Mouse (Mus musculus) CD4-positive, CD25-positive, alpha-beta regulatory T cell, adult 9 weeks (primary cell): Measurements from ENCODE around the gene Kmt2a. TPM values are rescaled to one million over a fixed set of nuclear protein-coding genes. Genes with fewer than 3 reads are reported as not detected.

Experiments used
- polyA plus RNA-seq: library from polyadenylated mRNA; unstranded; fragments of 100-300 nt; shearing (Covaris generic); gene quantifications from one replicate; pipeline ENCODE4 v1.2.1, GENCODE M21; 2017

The Kmt2a gene
- polyA plus RNA-seq: 22.1 TPM

DNA sequence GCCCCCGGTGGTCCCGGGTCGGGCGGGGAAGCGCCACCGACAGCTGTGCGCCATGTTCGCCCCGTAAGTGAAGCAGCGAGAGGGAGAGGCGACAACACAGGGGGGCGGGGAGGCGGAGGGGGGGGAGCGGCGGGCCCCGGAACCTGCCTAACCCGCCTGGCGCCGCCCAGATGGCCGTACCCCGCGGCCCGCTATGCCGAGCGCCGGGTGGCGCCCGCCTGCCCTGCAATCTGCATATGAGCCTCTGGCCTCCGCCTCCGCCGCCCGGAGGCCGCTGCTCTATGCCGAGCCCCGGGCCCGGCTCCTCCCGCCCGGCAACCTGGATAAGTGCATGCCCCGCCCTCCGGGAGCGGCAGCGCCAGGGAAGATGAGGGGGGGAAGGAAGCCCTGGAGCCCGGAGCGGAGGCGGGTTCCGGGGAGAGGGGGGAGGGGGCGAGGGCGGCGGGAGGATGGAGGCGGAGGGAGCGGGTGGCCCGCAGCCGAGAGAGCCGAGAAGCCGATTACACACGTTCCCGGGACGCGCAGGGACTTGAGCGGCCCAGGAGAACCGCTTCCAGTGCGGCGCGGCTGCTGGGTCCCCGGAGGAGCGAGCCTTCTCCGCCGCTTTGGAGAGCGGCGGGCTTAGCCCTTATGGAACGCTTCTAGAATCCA, at the start of gene Kmt2a:
TSS of gene Kmt2a (minus strand) at position 76 of the 651 bp plus-strand sequence.

DNA sequence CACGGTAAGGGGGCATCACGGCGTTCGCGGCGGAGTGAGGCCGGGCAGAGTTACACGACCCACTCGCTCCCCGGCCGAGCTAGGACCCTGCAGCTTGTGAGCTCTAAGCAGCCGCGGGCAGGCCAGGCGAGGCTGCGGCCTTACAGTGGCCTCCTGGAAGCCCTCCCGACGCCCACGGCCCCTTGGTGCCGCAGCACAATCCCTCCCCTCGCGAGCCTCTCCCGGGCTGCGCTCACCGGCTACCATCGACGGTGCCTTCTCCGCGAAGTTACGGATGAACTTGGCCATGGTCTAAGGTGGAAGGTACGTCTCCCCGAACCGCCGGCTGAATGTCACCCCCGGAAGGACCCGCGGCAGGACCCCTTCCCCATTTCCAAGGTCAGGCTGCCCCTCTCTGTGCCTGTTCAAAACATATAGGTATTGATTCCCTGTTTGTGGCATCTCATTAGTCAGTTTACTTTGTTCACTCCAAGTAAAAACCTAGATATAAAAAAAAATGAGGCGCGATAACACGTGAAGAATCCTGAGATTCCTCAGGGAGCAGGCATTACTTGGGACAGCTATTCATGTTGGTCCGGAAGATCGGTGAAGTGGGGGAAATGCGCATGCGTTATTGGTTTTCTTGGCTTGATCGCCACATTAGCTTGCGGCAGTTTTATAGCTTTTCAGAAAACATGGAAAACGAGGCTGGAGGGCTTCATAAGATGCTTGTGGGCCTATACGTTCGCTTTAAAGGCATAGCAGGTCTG, 39.5 kb upstream of the Kmt2a start, which contains the start of gene Atp5l:
TSS of gene Atp5l (minus strand) at position 369 of the 749 bp plus-strand sequence.

DNA sequence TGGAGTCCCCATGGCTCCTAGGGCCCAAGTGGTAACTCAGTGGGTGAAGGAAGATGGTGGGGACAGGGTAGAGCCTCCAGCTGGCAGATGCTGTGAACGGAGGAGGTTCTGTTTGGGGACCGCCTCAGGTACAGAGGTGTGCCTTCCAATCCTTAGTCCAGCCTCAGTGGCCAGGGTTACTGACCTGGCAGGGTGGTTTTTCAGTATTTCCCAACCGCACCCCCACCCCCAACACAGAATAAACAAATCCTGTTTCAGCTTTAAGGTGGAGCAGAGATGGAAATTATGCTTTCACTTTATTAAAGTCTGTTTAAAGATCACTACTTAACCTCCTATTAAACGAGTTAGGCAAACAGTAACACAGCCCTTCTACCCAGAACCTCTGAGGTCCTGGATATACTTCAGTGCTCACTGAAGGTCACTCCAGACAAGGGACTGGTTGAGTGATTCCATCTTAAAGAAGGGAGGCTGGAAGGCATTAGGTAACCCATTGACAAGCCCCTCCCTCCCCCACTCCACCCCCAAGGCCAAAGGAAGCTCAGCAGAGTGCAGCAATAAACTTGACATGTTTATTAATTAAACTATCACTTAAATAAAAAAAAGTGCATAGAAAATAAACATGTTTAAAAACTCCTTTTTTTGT, 78.2 kb downstream of the Kmt2a start, which contains the start of gene Ttc36:
TSS of gene Ttc36 (minus strand) at position 265 of the 643 bp plus-strand sequence.

DNA sequence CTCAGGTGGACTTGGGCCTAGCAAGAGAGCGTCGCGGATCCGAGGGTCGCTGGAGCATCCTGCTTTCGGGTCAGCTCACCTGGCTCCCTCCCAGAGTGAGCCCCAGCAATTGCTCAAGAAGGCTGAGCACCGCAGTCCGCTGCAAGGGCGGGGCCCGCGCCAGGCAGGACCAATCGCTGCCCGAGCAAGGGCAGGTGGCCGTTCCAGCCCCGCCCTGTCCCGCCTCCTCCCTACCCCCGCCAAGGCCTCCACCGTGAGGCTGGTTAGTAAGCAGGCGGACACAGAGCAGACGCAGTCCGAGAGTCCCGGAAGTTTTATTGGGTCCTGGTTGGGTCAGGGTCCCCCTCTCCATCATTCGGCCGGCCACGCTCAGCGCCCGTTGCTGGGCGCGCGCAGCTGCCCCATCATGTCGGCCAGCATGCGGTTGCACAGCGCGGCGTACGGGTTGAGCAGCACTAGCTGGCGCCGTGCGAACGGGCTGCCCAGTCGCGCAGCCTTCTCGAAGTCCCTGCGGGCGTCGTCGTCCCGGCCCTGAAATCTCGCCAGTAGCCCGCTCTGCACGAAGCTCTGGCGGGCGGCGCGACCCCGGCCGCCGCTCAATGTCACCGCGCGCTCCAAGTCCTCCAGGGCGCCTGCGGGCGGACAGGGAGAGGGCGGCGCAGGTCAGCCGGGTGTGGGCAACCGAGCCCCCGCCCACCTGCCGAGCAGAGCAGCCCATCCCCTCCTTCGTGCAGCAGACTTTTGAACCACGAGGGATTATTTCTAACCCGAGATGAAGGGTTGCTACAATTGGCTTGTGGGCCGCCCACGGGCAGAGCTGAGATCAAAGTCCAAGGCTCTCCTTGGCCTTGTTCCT, 81.8 kb downstream of the Kmt2a start, which contains the start of gene Tmem25:
TSS of gene Tmem25 (minus strand) at position 206 of the 856 bp plus-strand sequence.

DNA sequence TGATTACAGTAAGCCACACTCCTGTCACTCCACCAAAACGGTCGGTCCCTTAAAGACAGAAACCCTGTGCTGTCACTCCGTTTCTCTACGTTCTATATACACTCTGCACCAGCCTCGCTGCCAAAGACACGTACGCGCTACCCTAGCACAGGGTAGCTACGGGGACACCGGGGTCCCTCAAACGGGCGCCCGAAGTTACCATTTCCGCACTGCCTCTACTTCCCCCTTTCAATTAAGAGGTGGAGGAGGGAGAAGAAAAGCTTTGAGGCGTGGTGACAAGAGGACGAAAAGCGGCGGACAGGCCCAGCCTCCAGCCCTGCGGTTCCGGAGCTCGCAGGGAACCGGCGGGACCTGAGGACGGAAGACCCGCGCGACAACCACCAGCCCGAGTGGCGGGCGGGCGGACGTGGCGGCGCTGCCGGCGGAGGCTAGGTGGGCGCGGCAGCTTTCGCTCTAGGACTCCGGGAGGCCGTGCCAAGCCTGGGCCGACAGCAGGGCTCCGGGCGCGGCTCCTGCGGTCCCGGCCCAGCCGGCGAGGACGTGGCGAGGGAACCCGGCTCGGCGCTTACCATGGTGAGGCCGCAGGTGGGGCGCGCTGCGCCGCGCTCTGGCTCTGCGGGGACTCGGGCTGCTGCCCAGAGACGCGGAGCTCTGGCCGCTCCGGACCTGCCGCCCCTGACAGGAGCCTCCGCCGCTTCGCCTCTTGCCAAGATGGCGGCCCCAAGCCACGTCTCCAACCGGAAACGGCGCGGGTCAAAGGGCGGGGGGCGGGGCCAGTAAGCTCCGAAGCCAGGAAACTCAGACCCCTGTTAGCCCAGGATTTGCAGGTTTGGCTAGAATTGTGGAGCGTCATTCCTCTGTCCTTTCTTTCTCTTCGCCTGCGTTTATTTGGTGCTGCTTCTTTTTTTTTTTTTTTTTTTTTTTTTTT, 113.7 kb downstream of the Kmt2a start, which contains the start of the genes Arcn1 and Ift46:
TSS of gene Arcn1 (minus strand) at position 745 of the 928 bp plus-strand sequence.
TSS of gene Ift46 (plus strand) at position 808 of the 928 bp plus-strand sequence.

Other genes with a start within 250 kb of the Kmt2a start
- not detected for gene Treh, start 208.1 kb downstream of the Kmt2a start, polyA plus RNA-seq
- gene Phldb1, start 146.1 kb downstream of the Kmt2a start, polyA plus RNA-seq: 0.89 TPM
- 90.7 TPM for gene Arcn1, start 113.5 kb downstream of the Kmt2a start, polyA plus RNA-seq
- gene Ift46, start 113.4 kb downstream of the Kmt2a start, polyA plus RNA-seq: 47.3 TPM
- 0.48 TPM for gene Tmem25, start 82.0 kb downstream of the Kmt2a start, polyA plus RNA-seq
- gene Ttc36, start 78.2 kb downstream of the Kmt2a start, polyA plus RNA-seq: not detected
- gene Atp5l, start 39.4 kb upstream of the Kmt2a start, polyA plus RNA-seq: 408 TPM
- 58.4 TPM for gene Ube4a, start 84.3 kb upstream of the Kmt2a start, polyA plus RNA-seq
- gene Cd3g, start 99.1 kb upstream of the Kmt2a start, polyA plus RNA-seq: 1,544 TPM
- 1,135 TPM for gene Cd3d, start 100.5 kb upstream of the Kmt2a start, polyA plus RNA-seq
- gene Cd3e, start 128.3 kb upstream of the Kmt2a start, polyA plus RNA-seq: 1,627 TPM
- 0.17 TPM for gene Mpzl2, start 158.5 kb upstream of the Kmt2a start, polyA plus RNA-seq
- gene Mpzl3, start 173.9 kb upstream of the Kmt2a start, polyA plus RNA-seq: 22.5 TPM
- 20.0 TPM for gene Jaml, start 197.9 kb upstream of the Kmt2a start, polyA plus RNA-seq
- gene Scn2b, start 236.5 kb upstream of the Kmt2a start, polyA plus RNA-seq: 0.07 TPM